In the genomic region with DNA sequence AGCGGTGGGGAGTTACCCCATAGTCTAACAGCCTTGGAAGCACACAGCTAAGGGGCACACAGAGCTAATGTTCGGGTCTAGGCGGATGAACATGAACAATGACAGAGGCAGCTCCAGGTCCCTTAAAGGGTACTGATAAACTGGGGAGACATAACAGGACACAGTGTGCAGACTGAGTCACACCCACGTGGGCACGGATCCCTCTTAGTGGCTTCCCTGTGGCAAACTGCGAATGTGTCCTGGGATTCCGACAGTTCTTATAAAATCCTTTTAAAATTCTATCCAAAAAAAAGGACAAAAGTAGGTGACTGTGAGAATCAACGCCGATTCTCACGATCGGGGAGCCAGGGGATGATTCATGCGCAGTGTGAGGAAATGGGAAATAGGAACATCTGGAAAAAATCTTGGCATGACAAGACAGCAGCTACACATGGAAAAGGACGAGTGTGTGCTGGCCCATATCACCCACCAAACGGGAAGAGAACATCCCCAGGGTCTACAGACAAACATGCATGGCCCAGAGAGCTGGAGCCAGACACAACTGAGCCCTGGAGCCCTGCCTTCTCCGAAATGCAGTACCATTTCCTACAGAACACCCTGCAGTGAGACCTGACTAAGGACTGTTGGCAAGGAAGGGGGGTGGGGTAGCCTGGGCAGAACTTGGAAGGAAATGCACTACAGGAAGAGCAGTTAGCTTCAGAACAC, we compare ENCODE assay signal across 11 mouse cellular contexts. TPM values are rescaled to one million over a fixed set of nuclear protein-coding genes. Genes with fewer than 3 reads are reported as not detected.
DNase-seq lines count a peak whose midpoint lies in the region; ATAC-seq lines count a peak whose summit lies in the region.
"Had no signal": no experiment of that assay in that cellular context is flagged by ENCODE, and none has a peak within 500 bp of the region (broad histone marks: within the 10 kb centered on the region; RNA-seq: fewer than 3 reads in every experiment).

No protein-coding gene starts in this region.

- peaks cover 38% of the 10 kb centered on the region for H3K4me1 ChIP-seq in intestine, embryonic 16.5 days (ENCODE audit: control insufficient read depth, insufficient read depth, low read length)
- no peaks in the 10 kb centered on the region for H3K4me1 ChIP-seq in hindbrain, embryonic 11.5 days (replicated peaks; ENCODE audit: control insufficient read depth, insufficient read depth, low read length)

- DNase-seq in gastrocnemius, adult 18-20 months (ENCODE audit: low spot score): peak; percentile 69
- no peak for DNase-seq in gastrocnemius, postnatal 10 days
- peak; percentile 78 for DNase-seq in heart, adult 8-10 months (ENCODE audit: low spot score)
- DNase-seq in skeletal muscle tissue, adult 2 months (ENCODE audit: low read depth, low spot score): peak; percentile 58
- no peak for DNase-seq in hindbrain, embryonic 11.5 days (ENCODE audit: low spot score)
- DNase-seq in yolk sac, embryonic 10.5 days (ENCODE audit: low spot score): no peak
- DNase-seq: left cerebral cortex, postnatal 4 days had no signal

- 62% methylated on average over 15 of the region's 15 CpGs for WGBS in intestine, embryonic 16.5 days
- 81% methylated on average over 15 of the region's 15 CpGs for WGBS in hindbrain, embryonic 11.5 days

- 0 out of 2 replicates have a peak, but pooled peaks have one; percentile 24 for ATAC-seq in intestine, embryonic 16.5 days
- no peak for ATAC-seq in hindbrain, embryonic 11.5 days (ENCODE audit: low FRiP score)
- no peak for ATAC-seq in granulocyte monocyte progenitor cell, adult 5-6 weeks (replicated peaks; ENCODE audit: poor library complexity, severe bottlenecking)

- H3K27ac ChIP-seq in intestine, embryonic 16.5 days (ENCODE audit: low read length): no peak overlapping the region
- H3K27ac ChIP-seq in hindbrain, embryonic 11.5 days (ENCODE audit: low read depth, low read length): no peak overlapping the region
- H3K27ac ChIP-seq: neural tube, embryonic 13.5 days had no signal

- no peaks in the 10 kb centered on the region for H3K27me3 ChIP-seq in intestine, embryonic 16.5 days (replicated peaks; ENCODE audit: control insufficient read depth, insufficient read depth, low read length)
- no peaks in the 10 kb centered on the region for H3K27me3 ChIP-seq in hindbrain, embryonic 11.5 days (ENCODE audit: control insufficient read depth, insufficient read depth, low read length)
- H3K27me3 ChIP-seq: neural tube, embryonic 13.5 days had no signal

- H3K9me3 ChIP-seq in intestine, embryonic 16.5 days (ENCODE audit: control insufficient read depth, low read length): no peaks in the 10 kb centered on the region
- H3K9me3 ChIP-seq in hindbrain, embryonic 11.5 days (ENCODE audit: control insufficient read depth, low read length): no peaks in the 10 kb centered on the region
- H3K9me3 ChIP-seq: neural tube, embryonic 13.5 days had no signal

- no peak overlapping the region for H3K4me2 ChIP-seq in intestine, embryonic 16.5 days (ENCODE audit: low read depth, low read length)
- H3K4me2 ChIP-seq in hindbrain, embryonic 11.5 days (replicated peaks; ENCODE audit: low read depth, low read length): no peak overlapping the region
- H3K4me2 ChIP-seq: neural tube, embryonic 13.5 days had no signal

- H3K36me3 ChIP-seq in intestine, embryonic 16.5 days (ENCODE audit: control insufficient read depth, insufficient read depth, low read length): no peaks in the 10 kb centered on the region
- no peaks in the 10 kb centered on the region for H3K36me3 ChIP-seq in hindbrain, embryonic 11.5 days (ENCODE audit: control insufficient read depth, insufficient read depth, low read length)
- H3K36me3 ChIP-seq: neural tube, embryonic 13.5 days had no signal

- no peak overlapping the region for H3K4me3 ChIP-seq in intestine, embryonic 16.5 days (ENCODE audit: low read length)
- H3K4me3 ChIP-seq in hindbrain, embryonic 11.5 days (ENCODE audit: low read depth, low read length): no peak overlapping the region
- H3K4me3 ChIP-seq: megakaryocyte, embryonic 14.5 days; neural tube, embryonic 13.5 days had no signal

- no peak overlapping the region for H3K9ac ChIP-seq in intestine, embryonic 16.5 days (ENCODE audit: low read depth, low read length)
- H3K9ac ChIP-seq in hindbrain, embryonic 11.5 days (ENCODE audit: low read depth, low read length): no peak overlapping the region
- H3K9ac ChIP-seq: neural tube, embryonic 13.5 days had no signal

RNA-seq across cellular contexts. Expression of a gene that starts 50.4 kb away (rescaled TPM):
- 10 to 100 TPM; 37.4 to 50.2 TPM for total RNA-seq in gastrocnemius, adult 18-20 months (2021)
- total RNA-seq in gastrocnemius, postnatal 10 days (2021): 100 to 1,000 TPM; 340 to 382 TPM
- total RNA-seq in heart, adult 8-10 months (2022): 100 to 1,000 TPM in 3 of 4 experiments, 10 to 100 TPM in 1; 93.1 to 141 (median 113) TPM
- 39.1 and 50.2 TPM in 2 replicates for polyA plus RNA-seq in intestine, embryonic 16.5 days (2015; fragmentation: Nextera tagmentation; extraction: Ambion mirVana)
- polyA plus RNA-seq in hindbrain, embryonic 11.5 days (2014; fragmentation: Nextera tagmentation; extraction: Ambion mirVana): 26.2 and 29.9 TPM in 2 replicates
- total RNA-seq in granulocyte monocyte progenitor cell, adult 5-6 weeks (2014; fragmentation: Nextera tagmentation): 0.04 and 0.52 TPM in 2 replicates
- 0.26 TPM in 1 of 2 replicates, not detected in the other for total RNA-seq in granulocyte monocyte progenitor cell, adult 5-6 weeks (2017)

RNA-seq across cellular contexts. Expression of a gene that starts 50.4 kb away (rescaled TPM):
- total RNA-seq in gastrocnemius, adult 18-20 months (2021): 10 to 100 TPM; 66.5 to 81.6 TPM
- total RNA-seq in gastrocnemius, postnatal 10 days (2021): 100 to 1,000 TPM; 741 to 775 TPM
- total RNA-seq in heart, adult 8-10 months (2022): 100 to 1,000 TPM; 136 to 221 (median 183) TPM
- 136 and 172 TPM in 2 replicates for polyA plus RNA-seq in intestine, embryonic 16.5 days (2015; fragmentation: Nextera tagmentation; extraction: Ambion mirVana)
- polyA plus RNA-seq in hindbrain, embryonic 11.5 days (2014; fragmentation: Nextera tagmentation; extraction: Ambion mirVana): 91.8 and 94.2 TPM in 2 replicates
- not detected in 2 replicates for total RNA-seq in granulocyte monocyte progenitor cell, adult 5-6 weeks (2014; fragmentation: Nextera tagmentation)
- total RNA-seq in granulocyte monocyte progenitor cell, adult 5-6 weeks (2017): 0.22 and 0.67 TPM in 2 replicates

Comparison
In these comparisons a context has a peak if more than half of its experiments do, and no peak if none do; other contexts are left out.
1. DNase-seq: peak in gastrocnemius, adult 18-20 months (single experiment), heart, adult 8-10 months (single experiment) and skeletal muscle tissue, adult 2 months (single experiment); none in gastrocnemius, postnatal 10 days (single experiment), hindbrain, embryonic 11.5 days (single experiment) and yolk sac, embryonic 10.5 days (single experiment).
2. RNA of a gene that starts 50.4 kb away (total RNA-seq): 340 to 382 TPM in gastrocnemius, postnatal 10 days, 93.1 to 141 TPM in heart, adult 8-10 months and 37.4 to 50.2 TPM in gastrocnemius, adult 18-20 months; 0.04 to 0.52 TPM in granulocyte monocyte progenitor cell, adult 5-6 weeks; every median in the first group is over 10 times any median in the second.
3. RNA of a gene that starts 50.4 kb away (total RNA-seq): 741 to 775 TPM in gastrocnemius, postnatal 10 days, 136 to 221 TPM in heart, adult 8-10 months and 66.5 to 81.6 TPM in gastrocnemius, adult 18-20 months; 0.22 to 0.67 TPM in granulocyte monocyte progenitor cell, adult 5-6 weeks; every median in the first group is over 10 times any median in the second.